Mouse (Mus musculus) small intestine, adult 2 months (tissue): ENCODE data around the gene Exoc3l2. TPM values are rescaled to one million over a fixed set of nuclear protein-coding genes. Genes with fewer than 3 reads are reported as not detected.

ENCODE experiments used
- H3K27ac ChIP-seq: fragments of 200-500 bp; 2 replicates; pipeline ENCODE4 v1.5.1; 2012; ENCODE audit warnings: low read depth, low read length, control low read depth, inconsistent platforms; ENCODE audit not compliant: insufficient read depth
- H3K27me3 ChIP-seq: fragments of 200-500 bp; 2 replicates; pipeline ENCODE4 v1.6.1; 2012; ENCODE audit warnings: mild to moderate bottlenecking, moderate library complexity, low read length, inconsistent platforms; ENCODE audit not compliant: control insufficient read depth, insufficient read depth
- H3K36me3 ChIP-seq: fragments of 200-500 bp; 2 replicates; pipeline ENCODE4 v1.6.1; 2012; ENCODE audit warnings: mild to moderate bottlenecking, low read length, control low read depth, inconsistent platforms; ENCODE audit not compliant: control insufficient read depth, insufficient read depth
- H3K4me1 ChIP-seq: fragments of 200-500 bp; 2 replicates; pipeline ENCODE4 v1.6.1; 2012; ENCODE audit warnings: low read length, inconsistent platforms, mixed read lengths; ENCODE audit not compliant: control insufficient read depth, insufficient read depth, insufficient read length
- H3K4me3 ChIP-seq: fragments of 200-500 bp; 2 replicates; pipeline ENCODE4 v1.5.1; 2012; ENCODE audit warnings: low read depth, mild to moderate bottlenecking, control low read depth, inconsistent platforms, low read length, moderate library complexity
- CTCF ChIP-seq: fragments of 200-500 bp; IDR thresholded peaks from 2 replicates; pipeline ENCODE4 v1.5.1; 2012; ENCODE audit warnings: low read depth, mild to moderate bottlenecking, control low read depth, inconsistent platforms, low read length, moderate library complexity, mixed read lengths; ENCODE audit not compliant: insufficient replicate concordance, insufficient read length; ENCODE audit errors: extremely low read depth
- POLR2A ChIP-seq: fragments of 200-500 bp; IDR thresholded peaks from 2 replicates; pipeline ENCODE4 v1.6.1; 2012; ENCODE audit warnings: low read depth, mild to moderate bottlenecking, control low read depth, inconsistent platforms, low read length, moderate library complexity
- WGBS: fragments of 180-500 bp; shearing (Covaris S2); methylation state at CpG from one replicate; pipeline ENCODE4 v1.1.7; 2018; 5-methylcytosine and 5-hydroxymethylcytosine counted together
- polyA plus RNA-seq: library from polyadenylated mRNA; depleted of rRNA; stranded (reverse); fragments of >200 nt; gene quantifications from 2 replicates; pipeline ENCODE4 v1.2.3, GENCODE M21; 2012

Gene Exoc3l2
- polyA plus RNA-seq, 1 experiment: 12.0 TPM

DNA sequence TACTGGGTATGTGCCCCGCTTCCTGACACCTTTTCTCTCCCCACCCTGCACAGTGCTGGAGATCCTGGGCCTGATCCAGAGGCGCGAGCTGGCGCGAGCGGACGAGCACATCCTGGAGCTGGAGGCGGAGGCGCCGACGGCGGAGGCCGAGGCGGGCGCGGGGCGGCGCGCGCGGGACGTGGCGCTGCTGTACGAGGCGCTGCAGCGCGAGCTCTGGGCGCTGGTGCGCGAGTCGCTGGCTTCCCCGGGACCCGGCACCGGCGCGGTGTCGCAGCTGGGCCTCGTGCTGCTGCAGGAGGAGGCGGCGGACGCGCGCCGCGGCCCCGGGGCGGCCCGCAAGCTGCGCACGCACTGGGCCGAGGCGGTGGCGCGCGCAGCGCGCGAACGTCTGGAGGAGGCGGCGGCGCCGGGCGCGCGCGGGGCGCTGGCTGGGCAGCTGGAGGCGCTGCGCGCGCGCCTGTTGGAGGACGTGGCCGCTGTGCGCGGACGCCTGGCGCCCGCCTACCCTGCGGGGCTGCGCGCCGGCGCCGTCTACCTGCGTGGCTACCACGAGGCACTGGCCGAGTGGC is 10.8 kb downstream of the Exoc3l2 start:
- peaks cover 32% of the 10 kb centered on the region for H3K27me3 ChIP-seq
- under 1% methylated on average over 71 of the region's 89 CpGs for WGBS
- peaks cover 3% of the 10 kb centered on the region; the same call in 1 of the 2 replicates for H3K4me1 ChIP-seq
- no peak for TF ChIP-seq POLR2A
- peak overlapping the region; percentile 59 for H3K4me3 ChIP-seq
- H3K27ac ChIP-seq: no peak overlapping the region
- no peaks in the 10 kb centered on the region for H3K36me3 ChIP-seq

DNA sequence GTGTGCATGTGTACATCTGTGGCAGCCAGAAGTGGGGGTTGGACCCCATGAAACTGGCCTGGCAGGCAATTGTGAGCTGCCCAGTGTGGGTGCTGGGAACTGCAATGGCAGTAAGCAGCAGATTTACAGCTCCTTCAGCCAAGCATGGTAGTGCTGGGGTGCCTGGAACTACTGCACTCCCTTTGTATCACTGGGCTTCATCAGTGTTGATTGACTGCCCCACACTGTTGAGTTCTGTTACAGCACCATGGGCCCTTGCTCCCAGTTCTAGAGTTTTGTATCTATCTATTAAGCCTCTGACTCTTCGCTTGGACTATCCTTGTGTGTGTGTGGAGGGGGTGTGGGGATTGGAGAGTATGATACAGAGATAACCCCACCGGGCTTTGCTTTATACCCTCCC is 14.0 kb downstream of the Exoc3l2 start:
- H3K36me3 ChIP-seq: no peaks in the 10 kb centered on the region
- H3K4me1 ChIP-seq: peaks cover 5% of the 10 kb centered on the region; the same call in 1 of the 2 replicates
- 49% methylated on average over 2 of the region's 2 CpGs for WGBS
- no peak overlapping the region for H3K4me3 ChIP-seq
- peaks cover 24% of the 10 kb centered on the region; the same call in 1 of the 2 replicates for H3K27me3 ChIP-seq
- TF ChIP-seq POLR2A (no peak), CTCF (no peak)
- no peak overlapping the region for H3K27ac ChIP-seq

DNA sequence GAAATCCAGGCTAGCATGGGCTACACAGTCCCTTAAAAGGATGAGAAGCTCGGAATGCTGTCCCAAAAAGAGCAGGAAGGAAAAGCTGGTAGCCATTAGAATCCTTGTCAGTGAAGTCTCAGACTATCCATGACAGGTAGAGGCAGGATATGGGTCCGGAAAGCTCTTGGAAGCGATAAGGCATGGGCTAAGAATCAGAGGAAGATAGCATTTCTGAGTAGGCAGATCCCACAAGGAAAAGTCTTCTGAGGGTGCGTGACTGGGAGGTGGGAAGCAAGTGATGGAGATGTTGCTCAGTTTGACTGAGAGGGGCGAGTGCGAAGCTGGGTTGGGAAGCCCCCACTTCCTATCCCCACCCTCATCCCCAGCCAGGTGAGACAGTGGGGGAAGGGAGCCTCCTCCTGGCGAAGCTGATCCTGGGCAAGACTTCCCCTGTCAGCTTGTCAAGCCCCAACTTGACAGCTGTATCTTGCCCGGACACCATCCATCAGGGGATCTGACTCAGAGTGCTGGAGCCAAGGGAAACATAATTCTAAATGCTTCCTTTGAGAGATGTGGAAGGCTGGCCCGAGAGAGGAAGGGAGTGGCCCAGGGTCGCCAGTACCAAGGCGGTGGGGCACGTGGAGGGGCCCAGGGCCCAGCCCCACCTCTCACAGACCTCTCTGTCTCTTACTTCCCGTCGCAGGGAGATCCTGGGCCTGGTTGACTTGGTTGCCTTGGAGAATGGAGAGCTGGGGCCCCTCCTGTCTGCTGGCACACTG is 14.7 kb downstream of the Exoc3l2 start:
- H3K27ac ChIP-seq: no peak overlapping the region
- H3K27me3 ChIP-seq: peaks cover 23% of the 10 kb centered on the region; the same call in 1 of the 2 replicates
- WGBS: 28% methylated on average over 14 of the region's 14 CpGs
- no peaks in the 10 kb centered on the region for H3K36me3 ChIP-seq
- 0 out of 2 replicates have a peak, but pooled peaks have one; percentile 7 for TF ChIP-seq CTCF
- no peak for TF ChIP-seq POLR2A
- H3K4me3 ChIP-seq: no peak overlapping the region
- peaks cover 5% of the 10 kb centered on the region; the same call in 1 of the 2 replicates for H3K4me1 ChIP-seq

GRCm38 (mm10) chr7:19483281-19483680 is 20.1 kb downstream of the Exoc3l2 start:
- TF ChIP-seq CTCF (no peak), POLR2A (no peak)
- H3K27ac ChIP-seq: no peak overlapping the region
- peaks cover 7% of the 10 kb centered on the region for H3K27me3 ChIP-seq
- 76% methylated on average over 8 of the region's 8 CpGs for WGBS
- peaks cover 2% of the 10 kb centered on the region; the same call in 1 of the 2 replicates for H3K4me1 ChIP-seq
- H3K4me3 ChIP-seq: no peak overlapping the region
- no peaks in the 10 kb centered on the region for H3K36me3 ChIP-seq

GRCm38 (mm10) chr7:19485488-19485887 is 22.4 kb downstream of the Exoc3l2 start:
- no peaks in the 10 kb centered on the region for H3K36me3 ChIP-seq
- no peak overlapping the region for H3K27ac ChIP-seq
- peaks cover 20% of the 10 kb centered on the region for H3K27me3 ChIP-seq
- peaks cover 2% of the 10 kb centered on the region; the same call in 1 of the 2 replicates for H3K4me1 ChIP-seq
- no peak for TF ChIP-seq POLR2A
- TF ChIP-seq CTCF: no peak
- WGBS: 83% methylated on average over 1 of the region's 1 CpGs
- no peak overlapping the region for H3K4me3 ChIP-seq

GRCm38 (mm10) chr7:19486549-19486948 is 23.4 kb downstream of the Exoc3l2 start:
- H3K36me3 ChIP-seq: no peaks in the 10 kb centered on the region
- no peak overlapping the region for H3K4me3 ChIP-seq
- TF ChIP-seq CTCF (no peak), POLR2A (no peak)
- H3K27me3 ChIP-seq: peaks cover 18% of the 10 kb centered on the region
- H3K4me1 ChIP-seq: peaks cover 1% of the 10 kb centered on the region
- WGBS: 81% methylated on average over 7 of the region's 7 CpGs
- no peak overlapping the region for H3K27ac ChIP-seq

- 22% methylated on average over 31 of the region's 31 CpGs for WGBS
- Histone ChIP-seq H3K27me3 (peaks cover 18% of the 10 kb centered on the region), H3K27ac (no peak overlapping the region), H3K4me3 (no peak overlapping the region), H3K4me1 (peaks cover 6% of the 10 kb centered on the region), H3K36me3 (no peaks in the 10 kb centered on the region)
- TF ChIP-seq CTCF: no peak
- TF ChIP-seq POLR2A: no peak
Measured at GRCm38 (mm10) chr7:19489525-19489924, 26.4 kb downstream of the Exoc3l2 start.
